Comparison of ENCODE assay signal across 8 mouse cellular contexts in genomic region chr11:53308251-53308864, GRCm38 (mm10). TPM values are rescaled to one million over a fixed set of nuclear protein-coding genes. Genes with fewer than 3 reads are reported as not detected.
DNase-seq lines count a peak whose midpoint lies in the region; ATAC-seq and TF ChIP-seq lines count a peak whose summit lies in the region.

No protein-coding gene starts in this region.

- H3K4me1 ChIP-seq in MEL (ENCODE audit: control insufficient read depth in 1 of 2, insufficient read depth in 2 of 2, low read length in 2 of 2), result peaks cover 6 to 39% of the 10 kb centered on the region in 2 experiments
- H3K4me1 ChIP-seq in embryonic facial prominence, embryonic 12.5 days, result peaks cover 14% of the 10 kb centered on the region
- H3K4me1 ChIP-seq in liver, embryonic 16.5 days (ENCODE audit: control insufficient read depth, low read depth, low read length), result peaks cover 14% of the 10 kb centered on the region
- no peaks in the 10 kb centered on the region for H3K4me1 ChIP-seq in forebrain, postnatal 0 days (ENCODE audit: insufficient read depth)

- H3K9me3 ChIP-seq in MEL (replicated peaks; ENCODE audit: insufficient read depth, low read length), result no peaks in the 10 kb centered on the region
- no peaks in the 10 kb centered on the region for H3K9me3 ChIP-seq in embryonic facial prominence, embryonic 12.5 days
- no peaks in the 10 kb centered on the region for H3K9me3 ChIP-seq in liver, embryonic 16.5 days (replicated peaks; ENCODE audit: control insufficient read depth, low read length)
- no peaks in the 10 kb centered on the region for H3K9me3 ChIP-seq in forebrain, postnatal 0 days (ENCODE audit: low read length)

- H3K27me3 ChIP-seq in MEL (ENCODE audit: control insufficient read depth in 1 of 2, insufficient read depth in 2 of 2, low read length in 2 of 2), result no peaks in the 10 kb centered on the region
- no peaks in the 10 kb centered on the region for H3K27me3 ChIP-seq in embryonic facial prominence, embryonic 12.5 days
- no peaks in the 10 kb centered on the region for H3K27me3 ChIP-seq in liver, embryonic 16.5 days (ENCODE audit: control insufficient read depth, insufficient read depth, low read depth, low read length)
- H3K27me3 ChIP-seq in forebrain, postnatal 0 days (ENCODE audit: insufficient read depth, low read length), result no peaks in the 10 kb centered on the region

- TF ChIP-seq RAD21 in MEL (IDR thresholded peaks at IDR 0.05; ENCODE audit: low read depth, low read length), result no peak

- no peak overlapping the region for H3K4me3 ChIP-seq in MEL (ENCODE audit: control insufficient read depth in 1 of 2, insufficient read depth in 1 of 2, low read depth in 2 of 2, low read length in 2 of 2)
- no peak overlapping the region for H3K4me3 ChIP-seq in embryonic facial prominence, embryonic 12.5 days
- H3K4me3 ChIP-seq in liver, embryonic 16.5 days (ENCODE audit: low read depth, low read length), result no peak overlapping the region
- H3K4me3 ChIP-seq in forebrain, postnatal 0 days (ENCODE audit: low read depth, low read length), result no peak overlapping the region

- H3K79me2 ChIP-seq in MEL (ENCODE audit: control insufficient read depth, insufficient read depth, low read length, poor library complexity), result no peaks in the 10 kb centered on the region

- peak; percentile 47; the same call in 1 of the 2 replicates for ATAC-seq in embryonic facial prominence, embryonic 12.5 days (ENCODE audit: insufficient number of reproducible peaks, insufficient read depth, low FRiP score, low TSS enrichment)
- peak; percentile 26; the same call in 1 of the 2 replicates for ATAC-seq in liver, embryonic 16.5 days (ENCODE audit: low read depth)
- no peak for ATAC-seq in forebrain, postnatal 0 days

- no peak for TF ChIP-seq CTCF in MEL (IDR thresholded peaks at IDR 0.05 in 2 of 3, conservative IDR thresholded peaks at IDR 0.05 in 1 of 3; ENCODE audit: control insufficient read depth in 1 of 3, insufficient read depth in 1 of 3, low read depth in 2 of 3, low read length in 3 of 3, poor library complexity in 1 of 3, severe bottlenecking in 1 of 3)
- no peak for TF ChIP-seq CTCF in forebrain, postnatal 0 days (IDR thresholded peaks at IDR 0.05; ENCODE audit: low read depth)

- no peak overlapping the region for H3K4me2 ChIP-seq in embryonic facial prominence, embryonic 12.5 days (replicated peaks)
- no peak overlapping the region for H3K4me2 ChIP-seq in liver, embryonic 16.5 days (ENCODE audit: low read depth, low read length)
- H3K4me2 ChIP-seq in forebrain, postnatal 0 days (ENCODE audit: low read depth), result no peak overlapping the region

- peak overlapping the region; percentile 15; the same call in 1 of the 2 replicates for H3K27ac ChIP-seq in MEL (ENCODE audit: control insufficient read depth, low read depth, low read length)
- peak overlapping the region; percentile 67 for H3K27ac ChIP-seq in embryonic facial prominence, embryonic 12.5 days
- peak overlapping the region; percentile 65 for H3K27ac ChIP-seq in liver, embryonic 16.5 days (ENCODE audit: low read length)
- H3K27ac ChIP-seq in forebrain, postnatal 0 days (ENCODE audit: low read depth, low read length), result no peak overlapping the region

- no peak for TF ChIP-seq POLR2A in MEL (IDR thresholded peaks at IDR 0.05; ENCODE audit: control insufficient read depth in 1 of 2, insufficient read depth in 1 of 2, low read depth in 1 of 2, low read length in 2 of 2, poor library complexity in 1 of 2)

- peaks cover 0 to 44% of the 10 kb centered on the region in 2 experiments; a peak in 2 of 4 replicates for H3K36me3 ChIP-seq in MEL (ENCODE audit: control insufficient read depth in 1 of 2, insufficient read depth in 2 of 2, low read length in 2 of 2)
- no peaks in the 10 kb centered on the region for H3K36me3 ChIP-seq in embryonic facial prominence, embryonic 12.5 days
- H3K36me3 ChIP-seq in liver, embryonic 16.5 days (ENCODE audit: control insufficient read depth, insufficient read depth), result no peaks in the 10 kb centered on the region
- H3K36me3 ChIP-seq in forebrain, postnatal 0 days (ENCODE audit: insufficient read depth), result no peaks in the 10 kb centered on the region

- intact Hi-C loops in heart, postnatal 14 days (cut with DNase I), result no loop called here

- H3K9ac ChIP-seq in MEL (ENCODE audit: control insufficient read depth, low read depth, low read length, poor library complexity, severe bottlenecking), result no peak overlapping the region
- no peak overlapping the region for H3K9ac ChIP-seq in embryonic facial prominence, embryonic 12.5 days
- no peak overlapping the region for H3K9ac ChIP-seq in liver, embryonic 16.5 days (ENCODE audit: low read depth, low read length)
- no peak overlapping the region for H3K9ac ChIP-seq in forebrain, postnatal 0 days

- DNase-seq in MEL (ENCODE audit: low read depth, low spot score), result peak; percentile 84
- peak; percentile 64 to 69 for DNase-seq in heart, postnatal 14 days
- peak; percentile 40 for DNase-seq in testis, postnatal 10 days (ENCODE audit: low spot score)
- DNase-seq in forebrain, postnatal 0 days, result no peak
- no peak for DNase-seq in spleen, postnatal 36 days (ENCODE audit: low spot score in 2 of 2)
- DNase-seq in natural killer cell, adult 2 months (ENCODE audit: low spot score in 2 of 2), result no peak

- TF ChIP-seq EP300 in MEL (IDR thresholded peaks at IDR 0.05; ENCODE audit: low read depth in 1 of 2, low read length in 2 of 2), result peak; percentile 95 to 96

TF ChIP-seq in MEL, 35 proteins besides CTCF, POLR2A, EP300 and RAD21 (continues in another document):
- TF ChIP-seq SIN3A (IDR thresholded peaks at IDR 0.05; ENCODE audit: low read length), result peak; percentile 76
- peak; percentile 90; the same call in 1 of the 2 replicates for TF ChIP-seq MXI1 (IDR thresholded peaks at IDR 0.05; ENCODE audit: low read depth, low read length)
- TF ChIP-seq MYB (IDR thresholded peaks at IDR 0.05; ENCODE audit: low read depth, low read length), result 0 out of 2 replicates have a peak, but pooled peaks have one; percentile 60
- 0 out of 2 replicates have a peak, but pooled peaks have one; percentile 41 for TF ChIP-seq ELF1 (IDR thresholded peaks at IDR 0.05; ENCODE audit: low read depth, low read length)
- TF ChIP-seq POLR2AphosphoS5 (IDR thresholded peaks at IDR 0.05; ENCODE audit: borderline replicate concordance, low read depth, low read length), result no peak
- peak; percentile 94 for TF ChIP-seq TAL1 (IDR thresholded peaks at IDR 0.05; ENCODE audit: low read length)
- TF ChIP-seq POLR2AphosphoS2 (IDR thresholded peaks at IDR 0.05; ENCODE audit: low read length), result no peak
- TF ChIP-seq ZC3H11A (IDR thresholded peaks at IDR 0.05; ENCODE audit: low read depth, low read length), result no peak
- peak; percentile 84 for TF ChIP-seq BHLHE40 (IDR thresholded peaks at IDR 0.05; ENCODE audit: borderline replicate concordance, low read depth, low read length)
- TF ChIP-seq TBP (IDR thresholded peaks at IDR 0.05; ENCODE audit: low read depth, low read length), result 0 out of 2 replicates have a peak, but pooled peaks have one; percentile 15
- no peak for TF ChIP-seq USF2 (IDR thresholded peaks at IDR 0.05; ENCODE audit: borderline replicate concordance in 1 of 2, insufficient read depth in 1 of 2, low read depth in 1 of 2, low read length in 2 of 2)
- TF ChIP-seq MAX (IDR thresholded peaks at IDR 0.05; ENCODE audit: low read length), result peak; percentile 72
- 0 out of 2 replicates have a peak, but pooled peaks have one; percentile 8 for TF ChIP-seq NRF1 (IDR thresholded peaks at IDR 0.05; ENCODE audit: insufficient read depth, low read depth, low read length, poor library complexity, severe bottlenecking)
- TF ChIP-seq GATA1 (IDR thresholded peaks at IDR 0.05; ENCODE audit: low read depth, low read length), result peak; percentile 98
- TF ChIP-seq RCOR1 (IDR thresholded peaks at IDR 0.05; ENCODE audit: low read depth, low read length), result peak; percentile 100
- peak; percentile 77 for TF ChIP-seq ZNF384 (IDR thresholded peaks at IDR 0.05; ENCODE audit: low read depth, low read length)
- TF ChIP-seq HCFC1 (IDR thresholded peaks at IDR 0.05; ENCODE audit: low read depth, low read length), result peak; percentile 58

RNA-seq across cellular contexts. Expression of gene Hspa4, which starts 8.1 kb away (rescaled TPM):
- total RNA-seq in MEL (2012; rRNA removed), result 276 and 301 TPM in 2 replicates
- 100 to 1,000 TPM; 209 to 907 TPM for polyA plus RNA-seq in MEL (2012; ENCODE audit: insufficient read depth in 1 of 2, insufficient read length in 2 of 2, low read depth in 1 of 2, low replicate concordance in 2 of 2, missing spikeins in 1 of 2)
- 103 and 110 TPM in 2 replicates for polyA plus RNA-seq in embryonic facial prominence, embryonic 12.5 days (2016; fragmentation: Nextera tagmentation; extraction: Ambion mirVana)
- 100 to 1,000 TPM; 117 to 124 TPM for total RNA-seq in heart, postnatal 14 days (2021)
- 32.4 and 33.7 TPM in 2 replicates for polyA plus RNA-seq in liver, embryonic 16.5 days (2015; fragmentation: Nextera tagmentation; extraction: Ambion mirVana)
- total RNA-seq in forebrain, postnatal 0 days (2014; rRNA removed), result 112 and 138 TPM in 2 replicates
- 42.1 and 46.9 TPM in 2 replicates for polyA plus RNA-seq in forebrain, postnatal 0 days (2015; fragmentation: Nextera tagmentation; extraction: Ambion mirVana)

RNA-seq across cellular contexts. Expression of gene Zcchc10, which starts 16.1 kb away (rescaled TPM):
- total RNA-seq in MEL (2012; rRNA removed), result 9.9 and 11.6 TPM in 2 replicates
- polyA plus RNA-seq in MEL (2012; ENCODE audit: insufficient read depth in 1 of 2, insufficient read length in 2 of 2, low read depth in 1 of 2, low replicate concordance in 2 of 2, missing spikeins in 1 of 2), result 100 to 1,000 TPM in 1 of 2 experiments, 10 to 100 TPM in 1; 36.2 to 169 TPM
- 19.2 and 21.8 TPM in 2 replicates for polyA plus RNA-seq in embryonic facial prominence, embryonic 12.5 days (2016; fragmentation: Nextera tagmentation; extraction: Ambion mirVana)
- 1 to 10 TPM; 6.1 to 7.4 TPM for total RNA-seq in heart, postnatal 14 days (2021)
- polyA plus RNA-seq in liver, embryonic 16.5 days (2015; fragmentation: Nextera tagmentation; extraction: Ambion mirVana), result 6.0 and 7.3 TPM in 2 replicates
- 0.86 and 2.8 TPM in 2 replicates for total RNA-seq in forebrain, postnatal 0 days (2014; rRNA removed)
- polyA plus RNA-seq in forebrain, postnatal 0 days (2015; fragmentation: Nextera tagmentation; extraction: Ambion mirVana), result 16.0 and 17.1 TPM in 2 replicates

RNA-seq across cellular contexts. Expression of gene Aff4, which starts 42.3 kb away (rescaled TPM):
- total RNA-seq in MEL (2012; rRNA removed), result 29.0 and 37.7 TPM in 2 replicates
- 100 to 1,000 TPM in 1 of 2 experiments, 10 to 100 TPM in 1; 47.7 to 268 TPM for polyA plus RNA-seq in MEL (2012; ENCODE audit: insufficient read depth in 1 of 2, insufficient read length in 2 of 2, low read depth in 1 of 2, low replicate concordance in 2 of 2, missing spikeins in 1 of 2)
- polyA plus RNA-seq in embryonic facial prominence, embryonic 12.5 days (2016; fragmentation: Nextera tagmentation; extraction: Ambion mirVana), result 70.3 and 71.1 TPM in 2 replicates
- total RNA-seq in heart, postnatal 14 days (2021), result 100 to 1,000 TPM in 1 of 2 experiments, 10 to 100 TPM in 1; 97.5 to 109 TPM
- 8.3 and 8.6 TPM in 2 replicates for polyA plus RNA-seq in liver, embryonic 16.5 days (2015; fragmentation: Nextera tagmentation; extraction: Ambion mirVana)
- total RNA-seq in forebrain, postnatal 0 days (2014; rRNA removed), result 110 and 147 TPM in 2 replicates
- polyA plus RNA-seq in forebrain, postnatal 0 days (2015; fragmentation: Nextera tagmentation; extraction: Ambion mirVana), result 67.0 and 98.5 TPM in 2 replicates

Comparison
In these comparisons a context has a peak if more than half of its experiments do, and no peak if none do; other contexts are left out.
1. DNase-seq: peak in MEL (single experiment), heart, postnatal 14 days (2 of 2) and testis, postnatal 10 days (single experiment); none in forebrain, postnatal 0 days (single experiment), spleen, postnatal 36 days (0 of 2) and natural killer cell, adult 2 months (0 of 2).